Mouse (Mus musculus): ENCODE measurements at regions not wholly inside any gene's neighbourhood (a gene's known extent, or its start where the extent isn't known, plus 50 kb on each side); places are given as distances from the start of the nearest gene placed in this dataset.

- H3K4me1 ChIP-seq (ENCODE audit: control insufficient read depth in 1 of 2, insufficient read depth in 2 of 2, low read length in 2 of 2) = peaks cover 0 to 2% of the 10 kb centered on the region in 2 experiments; a peak in 1 of 4 replicates
- H3K79me2 ChIP-seq (ENCODE audit: control insufficient read depth, insufficient read depth, low read length, poor library complexity) = no peaks in the 10 kb centered on the region
- no peak overlapping the region for H3K4me3 ChIP-seq (ENCODE audit: control insufficient read depth in 1 of 2, insufficient read depth in 1 of 2, low read depth in 2 of 2, low read length in 2 of 2)
Measured at GRCm38 (mm10) chr2:21941488-21942000, 285.8 kb upstream of the Myo3a start.

GRCm38 (mm10) chr2:21943676-21944075 lies 283.6 kb upstream of the Myo3a start:
- no peaks in the 10 kb centered on the region for H3K9me3 ChIP-seq (replicated peaks; ENCODE audit: insufficient read depth, low read length)
- no peak overlapping the region for H3K27ac ChIP-seq (ENCODE audit: control insufficient read depth, low read depth, low read length)
- H3K36me3 ChIP-seq (ENCODE audit: control insufficient read depth in 1 of 2, insufficient read depth in 2 of 2, low read length in 2 of 2) = no peaks in the 10 kb centered on the region
- H3K27me3 ChIP-seq (ENCODE audit: control insufficient read depth in 1 of 2, insufficient read depth in 2 of 2, low read length in 2 of 2) = no peaks in the 10 kb centered on the region
- DNase-seq (ENCODE audit: low read depth, low spot score) = peak; percentile 63
- no peak overlapping the region for H3K4me3 ChIP-seq (ENCODE audit: control insufficient read depth in 1 of 2, insufficient read depth in 1 of 2, low read depth in 2 of 2, low read length in 2 of 2)
- H3K4me1 ChIP-seq (ENCODE audit: control insufficient read depth in 1 of 2, insufficient read depth in 2 of 2, low read length in 2 of 2) = peaks cover 0 to 2% of the 10 kb centered on the region in 2 experiments; a peak in 1 of 4 replicates
- TF ChIP-seq CTCF (IDR thresholded peaks at IDR 0.05 in 2 of 3, conservative IDR thresholded peaks at IDR 0.05 in 1 of 3; ENCODE audit: control insufficient read depth in 1 of 3, insufficient read depth in 1 of 3, low read depth in 2 of 3, low read length in 3 of 3, poor library complexity in 1 of 3, severe bottlenecking in 1 of 3) = no peak
- no peak for TF ChIP-seq ZC3H11A (IDR thresholded peaks at IDR 0.05; ENCODE audit: low read depth, low read length)
- TF ChIP-seq MAFK (IDR thresholded peaks at IDR 0.05; ENCODE audit: borderline replicate concordance, low read depth, low read length) = no peak
- TF ChIP-seq TBP (IDR thresholded peaks at IDR 0.05; ENCODE audit: low read depth, low read length) = no peak
- no peak for TF ChIP-seq MYC (IDR thresholded peaks at IDR 0.05; ENCODE audit: low read depth, low read length)
- no peak for TF ChIP-seq HCFC1 (IDR thresholded peaks at IDR 0.05; ENCODE audit: low read depth, low read length)
- TF ChIP-seq USF2 (IDR thresholded peaks at IDR 0.05; ENCODE audit: borderline replicate concordance in 1 of 2, insufficient read depth in 1 of 2, low read depth in 1 of 2, low read length in 2 of 2) = no peak
- TF ChIP-seq EP300 (IDR thresholded peaks at IDR 0.05; ENCODE audit: low read depth in 1 of 2, low read length in 2 of 2) = no peak; a peak in 1 of 4 replicates
- TF ChIP-seq ELF1 (IDR thresholded peaks at IDR 0.05; ENCODE audit: low read depth, low read length) = no peak
- no peak for TF ChIP-seq NELFE (IDR thresholded peaks at IDR 0.05; ENCODE audit: low read depth, low read length)
- no peak for TF ChIP-seq GATA1 (IDR thresholded peaks at IDR 0.05; ENCODE audit: low read depth, low read length)
- TF ChIP-seq E2F4 (IDR thresholded peaks at IDR 0.05; ENCODE audit: borderline replicate concordance, low read depth, low read length) = no peak
- no peaks in the 10 kb centered on the region for H3K79me2 ChIP-seq (ENCODE audit: control insufficient read depth, insufficient read depth, low read length, poor library complexity)
- no peak overlapping the region for H3K9ac ChIP-seq (ENCODE audit: control insufficient read depth, low read depth, low read length, poor library complexity, severe bottlenecking)

More at GRCm38 (mm10) chr2:21941488-21942000, 285.8 kb upstream of the Myo3a start:
- Histone ChIP-seq H3K36me3 (ENCODE audit: control insufficient read depth in 1 of 2, insufficient read depth in 2 of 2, low read length in 2 of 2) (no peaks in the 10 kb centered on the region), H3K9me3 (replicated peaks; ENCODE audit: insufficient read depth, low read length) (no peaks in the 10 kb centered on the region), H3K27me3 (ENCODE audit: control insufficient read depth in 1 of 2, insufficient read depth in 2 of 2, low read length in 2 of 2) (no peaks in the 10 kb centered on the region), H3K9ac (ENCODE audit: control insufficient read depth, low read depth, low read length, poor library complexity, severe bottlenecking) (no peak overlapping the region), H3K27ac (ENCODE audit: control insufficient read depth, low read depth, low read length) (no peak overlapping the region)
- no peak for DNase-seq (ENCODE audit: low read depth, low spot score)
- TF ChIP-seq UBTF (IDR thresholded peaks at IDR 0.05; ENCODE audit: borderline replicate concordance, insufficient read depth, low read depth, low read length) = no peak
- no peak for TF ChIP-seq MAFK (IDR thresholded peaks at IDR 0.05; ENCODE audit: borderline replicate concordance, low read depth, low read length)
- TF ChIP-seq POLR2AphosphoS5 (IDR thresholded peaks at IDR 0.05; ENCODE audit: borderline replicate concordance, low read depth, low read length) = no peak
- no peak for TF ChIP-seq MYC (IDR thresholded peaks at IDR 0.05; ENCODE audit: low read depth, low read length)
- no peak for TF ChIP-seq CHD2 (IDR thresholded peaks at IDR 0.05; ENCODE audit: low read length)
- no peak for TF ChIP-seq USF1 (IDR thresholded peaks at IDR 0.05; ENCODE audit: low read depth, low read length)
- TF ChIP-seq TCF12 (IDR thresholded peaks at IDR 0.05; ENCODE audit: low read depth, low read length) = no peak
- TF ChIP-seq JUND (IDR thresholded peaks at IDR 0.05; ENCODE audit: low read depth, low read length) = no peak
- TF ChIP-seq SIN3A (IDR thresholded peaks at IDR 0.05; ENCODE audit: low read length) = no peak
- no peak for TF ChIP-seq ZMIZ1 (IDR thresholded peaks at IDR 0.05; ENCODE audit: low read depth, low read length)

All from MEL (cell line).